Mouse (Mus musculus): ENCODE measurements around the gene Arl15.

DNA sequence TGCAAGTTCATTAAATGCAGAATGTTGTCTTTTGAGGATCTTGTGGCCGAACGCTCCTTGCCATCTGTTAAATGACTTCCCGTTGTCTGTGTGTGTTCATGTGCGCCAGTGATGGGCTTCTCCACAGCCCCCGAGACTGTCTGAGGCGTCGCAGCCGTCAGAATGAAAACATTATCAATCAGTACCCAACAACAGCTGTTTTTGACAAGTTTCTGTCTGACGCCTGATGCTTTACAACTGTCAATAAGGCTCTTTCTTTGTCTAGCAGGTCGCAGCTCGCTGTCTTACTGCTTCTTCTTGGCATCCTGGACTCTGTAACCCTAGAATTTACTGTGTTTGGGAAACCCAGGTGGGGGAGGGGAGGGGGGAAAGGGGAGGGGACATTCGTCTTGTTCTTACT is 362.4 kb downstream of the Arl15 start:
- TF ChIP-seq CTCF (IDR thresholded peaks at IDR 0.05; ENCODE audit: control insufficient read depth, insufficient read depth, low read length), result no peak
- no peak for TF ChIP-seq POLR2A (IDR thresholded peaks at IDR 0.05; ENCODE audit: borderline replicate concordance, control insufficient read depth, low read depth, low read length)

Measured in bone marrow, adult 2 months (tissue).